Mouse (Mus musculus): ENCODE results near the gene Aox2.

Aox2 gene

GRCm38 (mm10) chr1:58278026-58278425 is at the start of gene Aox2:
Gene Aox2, plus strand, starts transcription at chr1:58278326.
- DNase-seq (ENCODE audit: low spot score in 2 of 2): no peak

- DNase-seq (ENCODE audit: low spot score in 2 of 2): no peak
Measured at GRCm38 (mm10) chr1:58228916-58229315, 49.2 kb upstream of the Aox2 start.

GRCm38 (mm10) chr1:58229774-58230173 is 48.4 kb upstream of the Aox2 start:
- no peak for DNase-seq (ENCODE audit: low spot score in 2 of 2)

GRCm38 (mm10) chr1:58230542-58230941 is 47.6 kb upstream of the Aox2 start:
- DNase-seq (ENCODE audit: low spot score in 2 of 2): no peak

- no peak for DNase-seq (ENCODE audit: low spot score in 2 of 2)
Measured at GRCm38 (mm10) chr1:58235405-58235804, 42.7 kb upstream of the Aox2 start.

- no peak for DNase-seq (ENCODE audit: low spot score in 2 of 2)
Measured at GRCm38 (mm10) chr1:58237527-58238299, 40.4 kb upstream of the Aox2 start.

- no peak for DNase-seq (ENCODE audit: low spot score in 2 of 2)
Measured at GRCm38 (mm10) chr1:58238440-58238839, 39.7 kb upstream of the Aox2 start.

GRCm38 (mm10) chr1:58238961-58239360 is 39.2 kb upstream of the Aox2 start:
- DNase-seq (ENCODE audit: low spot score in 2 of 2): no peak

- DNase-seq (ENCODE audit: low spot score in 2 of 2): peak in 1 of 2 experiments; percentile 6
Measured at GRCm38 (mm10) chr1:58240347-58240746, 37.8 kb upstream of the Aox2 start.

GRCm38 (mm10) chr1:58244487-58244886 is 33.6 kb upstream of the Aox2 start:
- DNase-seq (ENCODE audit: low spot score in 2 of 2): no peak

GRCm38 (mm10) chr1:58248518-58248917 is 29.6 kb upstream of the Aox2 start:
- no peak for DNase-seq (ENCODE audit: low spot score in 2 of 2)

- DNase-seq (ENCODE audit: low spot score in 2 of 2): no peak
Measured at GRCm38 (mm10) chr1:58253466-58253865, 24.7 kb upstream of the Aox2 start.

GRCm38 (mm10) chr1:58257195-58257991 is 20.7 kb upstream of the Aox2 start:
- no peak for DNase-seq (ENCODE audit: low spot score in 2 of 2)

GRCm38 (mm10) chr1:58260311-58260710 is 17.8 kb upstream of the Aox2 start:
- DNase-seq (ENCODE audit: low spot score in 2 of 2): no peak

GRCm38 (mm10) chr1:58268231-58268630 is 9.9 kb upstream of the Aox2 start:
- DNase-seq (ENCODE audit: low spot score in 2 of 2): no peak

GRCm38 (mm10) chr1:58270807-58271569 is 7.1 kb upstream of the Aox2 start:
- DNase-seq (ENCODE audit: low spot score in 2 of 2): peak in 1 of 2 experiments; percentile 6

- DNase-seq (ENCODE audit: low spot score in 2 of 2): no peak
Measured at GRCm38 (mm10) chr1:58275879-58276278, 2.2 kb upstream of the Aox2 start.

GRCm38 (mm10) chr1:58278513-58278912 is 387 bp downstream of the Aox2 start:
- no peak for DNase-seq (ENCODE audit: low spot score in 2 of 2)

GRCm38 (mm10) chr1:58280381-58280780 is 2.3 kb downstream of the Aox2 start:
- DNase-seq (ENCODE audit: low spot score in 2 of 2): no peak

- DNase-seq (ENCODE audit: low spot score in 2 of 2): no peak
Measured at GRCm38 (mm10) chr1:58280939-58281624, 3.0 kb downstream of the Aox2 start.

GRCm38 (mm10) chr1:58281625-58281988 is 3.5 kb downstream of the Aox2 start:
- no peak for DNase-seq (ENCODE audit: low spot score in 2 of 2)

GRCm38 (mm10) chr1:58284505-58284904 is 6.4 kb downstream of the Aox2 start:
- DNase-seq (ENCODE audit: low spot score in 2 of 2): no peak

All from heart, adult 9 months (tissue).